Mouse (Mus musculus) activated CD4-positive, CD25-positive, alpha-beta regulatory T cell (primary cell): ENCODE measurements around the gene 4931429L15Rik. TPM values are rescaled to one million over a fixed set of nuclear protein-coding genes. Genes with fewer than 3 reads are reported as not detected.

Experiments
- polyA plus RNA-seq, 2 experiments: library from polyadenylated mRNA; unstranded; fragments of 100-300 nt; shearing (Covaris generic); gene quantifications; one replicate each; pipeline ENCODE4 v1.2.1; 2017

The 4931429L15Rik gene
- not detected for polyA plus RNA-seq

DNA sequence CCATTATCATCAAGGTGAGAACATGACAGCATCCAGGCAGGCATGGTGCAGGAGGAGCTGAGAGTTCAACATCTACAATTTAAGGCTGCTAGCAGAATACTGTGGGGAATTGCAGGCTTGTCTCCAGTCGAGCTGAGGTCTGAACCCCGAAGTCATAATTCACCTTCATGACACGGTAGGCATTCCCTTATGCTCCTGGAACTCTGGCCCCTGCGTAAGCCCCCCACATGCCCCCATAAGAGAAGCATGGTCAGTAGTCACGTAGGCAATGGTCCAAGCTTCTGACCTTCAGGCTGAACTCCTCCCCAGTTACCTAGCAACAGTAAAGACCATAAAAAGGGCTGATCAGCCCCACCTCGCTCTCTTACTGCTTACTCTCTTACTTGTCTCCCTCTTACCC, at the start of gene 4931429L15Rik:
TSS of gene 4931429L15Rik (minus strand) at position 101 of the 400 bp plus-strand sequence.

DNA sequence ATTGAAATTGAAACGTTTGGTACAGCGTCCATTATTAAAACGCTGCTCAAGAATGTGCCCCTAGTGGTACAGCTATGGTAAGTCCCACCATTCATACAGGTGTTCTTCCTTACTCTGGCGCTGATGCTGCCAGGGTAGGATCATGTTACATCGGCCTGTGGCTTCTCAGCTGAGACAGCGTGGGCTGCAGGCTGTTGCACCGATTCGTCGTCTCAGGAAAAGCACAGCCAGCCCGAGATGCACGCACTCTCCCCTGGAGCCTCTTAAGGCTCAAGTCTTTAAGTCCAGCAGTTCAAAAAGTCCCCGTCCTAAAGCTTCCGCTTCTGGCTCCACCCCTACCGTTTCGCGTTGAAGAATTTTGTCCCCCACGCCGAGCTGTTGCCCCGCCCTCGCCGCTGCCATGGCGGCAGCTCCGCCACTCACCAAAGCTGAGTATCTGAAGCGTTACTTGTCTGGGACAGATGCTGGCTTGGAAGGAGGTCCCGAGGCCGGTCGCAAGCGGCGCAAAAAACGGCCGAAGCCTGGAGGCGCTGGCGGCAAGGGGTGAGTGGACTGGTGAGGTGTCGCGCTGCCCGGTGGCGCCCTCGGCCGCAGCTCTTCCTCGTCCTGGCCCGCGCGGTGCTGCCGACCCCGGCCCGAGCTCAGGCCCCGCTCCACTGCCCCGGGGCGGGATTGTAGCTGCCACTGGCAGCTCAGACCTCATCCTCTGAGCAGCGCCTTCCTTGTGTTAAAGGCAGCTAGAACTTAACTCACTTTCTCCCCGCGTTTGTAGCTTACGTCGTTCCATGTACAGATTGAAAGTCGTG, 37.0 kb downstream of the 4931429L15Rik start, which contains the start of gene Bud13:
TSS of gene Bud13 (plus strand) at position 378 of the 806 bp plus-strand sequence.

DNA sequence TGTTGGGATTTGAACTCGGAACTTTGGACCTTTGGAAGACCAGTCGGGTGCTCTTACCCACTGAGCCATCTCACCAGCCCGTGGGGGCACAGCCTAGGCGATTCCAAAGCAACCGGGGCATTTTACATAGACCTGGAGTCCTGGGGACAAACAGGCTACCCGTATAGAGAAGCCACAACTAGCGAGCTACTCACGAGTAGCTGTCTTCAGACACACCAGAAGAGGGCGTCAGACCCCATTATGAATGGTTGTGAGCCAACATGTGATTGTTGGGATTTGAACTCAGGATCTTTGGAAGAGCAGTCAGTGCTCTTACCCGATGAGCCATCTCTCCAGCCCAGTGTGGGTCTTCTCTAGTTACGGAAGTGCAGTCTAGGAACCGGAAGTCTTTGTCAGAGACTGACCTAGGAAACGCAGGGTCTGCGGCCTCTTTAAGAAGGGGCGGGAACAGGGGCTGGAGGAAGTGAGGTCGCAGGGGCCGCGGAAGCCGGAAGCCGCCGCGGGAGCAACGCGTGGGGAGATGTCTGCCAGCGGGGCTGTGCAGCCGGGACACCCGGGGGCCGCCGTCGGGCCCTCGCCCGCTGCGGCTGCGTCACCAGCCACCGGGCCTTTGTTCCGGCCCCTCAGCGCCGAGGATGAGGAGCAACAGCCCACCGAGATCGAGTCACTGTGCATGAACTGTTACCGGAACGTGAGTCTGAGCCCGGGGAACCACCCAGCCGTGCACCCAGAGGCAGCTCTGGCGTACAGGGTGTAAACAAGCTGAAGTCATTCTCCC, 46.9 kb downstream of the 4931429L15Rik start, which contains the start of gene Zpr1:
TSS of gene Zpr1 (plus strand) at position 388 of the 778 bp plus-strand sequence.

DNA sequence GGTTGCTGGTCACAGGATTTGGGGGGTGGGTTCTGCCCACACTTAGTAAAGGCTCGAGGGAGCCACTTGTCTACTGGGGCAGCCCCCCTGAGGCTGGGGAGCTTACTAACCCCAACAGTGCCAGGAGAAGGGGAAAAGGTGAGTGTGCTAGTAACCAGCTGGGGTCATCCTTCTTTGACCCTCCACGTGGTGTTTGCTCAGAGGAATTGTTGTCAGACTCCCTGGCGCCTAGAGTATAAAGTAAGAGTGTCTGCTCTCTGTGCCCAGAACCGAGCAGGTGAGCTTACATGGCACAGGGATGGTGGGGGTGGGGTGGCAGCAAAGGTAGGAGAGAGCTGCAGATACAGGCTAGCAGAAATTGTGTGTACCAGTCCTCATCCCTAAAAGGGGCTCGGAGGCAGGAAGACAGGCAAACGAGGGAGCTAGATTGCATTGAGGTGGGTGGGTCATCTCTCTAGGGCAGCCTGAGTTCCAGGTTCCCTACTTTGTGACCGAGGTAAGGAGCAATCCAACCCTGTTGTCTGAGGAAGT, 51.4 kb downstream of the 4931429L15Rik start, which contains the start of gene Apoa5:
TSS of gene Apoa5 (plus strand) at position 291 of the 531 bp plus-strand sequence.

Other genes with a start within 250 kb of the 4931429L15Rik start
- gene Apoa1, start 91.4 kb downstream of the 4931429L15Rik start, polyA plus RNA-seq: not detected
- gene Apoc3, start 84.3 kb downstream of the 4931429L15Rik start, polyA plus RNA-seq: not detected
- gene Apoa4, start 79.3 kb downstream of the 4931429L15Rik start, polyA plus RNA-seq: not detected
- not detected for gene Apoa5, start 51.4 kb downstream of the 4931429L15Rik start, polyA plus RNA-seq
- gene Zpr1, start 46.9 kb downstream of the 4931429L15Rik start, polyA plus RNA-seq: 100 to 1,000 TPM in 1 of 2 experiments, 10 to 100 TPM in 1; 99.0 to 100 TPM
- 10 to 100 TPM; 19.9 to 20.0 TPM for gene Bud13, start 37.0 kb downstream of the 4931429L15Rik start, polyA plus RNA-seq